Mouse (Mus musculus) midbrain, embryonic 14.5 days (tissue): ENCODE results near the gene Cnpy4. TPM values are rescaled to one million over a fixed set of nuclear protein-coding genes. Genes with fewer than 3 reads are reported as not detected.

Source experiments
- ATAC-seq: fragments of 200-750 bp; cut with Nextera tagmentation; 2 replicates; pipeline ENCODE4 v1.8.0; 2017; ENCODE audit warnings: moderate number of reproducible peaks, moderate library complexity; ENCODE audit not compliant: low FRiP score, low TSS enrichment
- DNase-seq: peaks from one replicate; pipeline ENCODE4 v3.0.0-alpha.2; 2015
- H3K27ac ChIP-seq: fragments of 300-500 bp; sonication (generic); replicated peaks from 2 replicates; pipeline ENCODE4 v1.5.1; 2014; ENCODE audit warnings: mild to moderate bottlenecking, low read depth, low read length, moderate library complexity
- H3K27me3 ChIP-seq: fragments of 300-500 bp; sonication (generic); 2 replicates; pipeline ENCODE4 v1.6.1; 2014; ENCODE audit warnings: low read length, control low read depth, mixed read lengths; ENCODE audit not compliant: control insufficient read depth, insufficient read depth
- H3K36me3 ChIP-seq: fragments of 300-500 bp; sonication (generic); 2 replicates; pipeline ENCODE4 v1.6.1; 2014; ENCODE audit warnings: low read length, control low read depth; ENCODE audit not compliant: control insufficient read depth, insufficient read depth
- H3K4me1 ChIP-seq: fragments of 300-500 bp; sonication (generic); 2 replicates; pipeline ENCODE4 v1.6.1; 2014; ENCODE audit warnings: mild to moderate bottlenecking, antibody characterized with exemption, low read length, control low read depth; ENCODE audit not compliant: control insufficient read depth, insufficient read depth
- H3K4me2 ChIP-seq: fragments of 300-500 bp; sonication (generic); 2 replicates; pipeline ENCODE4 v1.6.1; 2014; ENCODE audit warnings: mild to moderate bottlenecking, low read length, moderate library complexity
- H3K4me3 ChIP-seq: fragments of 300-500 bp; sonication (generic); replicated peaks from 2 replicates; pipeline ENCODE4 v1.5.1; 2014; ENCODE audit warnings: low read depth, low read length
- H3K9ac ChIP-seq: fragments of 300-500 bp; sonication (generic); replicated peaks from 2 replicates; pipeline ENCODE4 v1.6.1; 2014; ENCODE audit warnings: mild to moderate bottlenecking, low read length, moderate library complexity
- H3K9me3 ChIP-seq: fragments of 300-500 bp; sonication (generic); 2 replicates; pipeline ENCODE4 v1.6.1; 2016; ENCODE audit warnings: low read length, control low read depth, mixed read lengths; ENCODE audit not compliant: control insufficient read depth
- WGBS: fragments of 180-500 bp; shearing (Covaris S2); extraction: QIAGEN DNeasy Blood & Tissue Kit; methylation state at CpG from one replicate; pipeline ENCODE4 v1.1.7; 2014; 5-methylcytosine and 5-hydroxymethylcytosine counted together
- polyA plus RNA-seq: library from polyadenylated mRNA; unstranded; fragments of >200 nt; fragmentation: Nextera tagmentation; extraction: Ambion mirVana; gene quantifications from 2 replicates; pipeline ENCODE4 v1.2.1, GENCODE M21; 2014

Cnpy4 gene
- polyA plus RNA-seq, 1 experiment from 2014 or later: 32.0 TPM

DNA sequence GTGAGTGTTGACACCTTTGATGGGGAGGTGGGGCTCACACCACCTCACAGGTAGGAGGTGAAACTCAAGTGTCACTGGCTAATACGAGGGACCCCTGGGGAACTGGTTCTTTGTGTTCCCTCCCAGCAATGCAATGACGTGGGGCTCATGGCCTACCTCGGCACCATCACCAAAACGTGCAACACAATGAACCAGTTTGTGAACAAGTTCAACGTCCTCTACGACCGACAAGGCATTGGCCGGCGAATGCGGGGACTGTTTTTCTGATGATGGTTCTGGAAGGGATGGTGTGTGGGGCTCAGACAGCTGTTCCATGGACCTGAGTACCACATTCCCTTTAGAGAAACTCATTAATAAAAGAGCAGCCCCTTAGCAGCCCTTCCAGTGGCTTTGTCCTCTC lies 23.7 kb upstream of the Cnpy4 start:
- 62% methylated on average over 10 of the region's 10 CpGs for WGBS

DNA sequence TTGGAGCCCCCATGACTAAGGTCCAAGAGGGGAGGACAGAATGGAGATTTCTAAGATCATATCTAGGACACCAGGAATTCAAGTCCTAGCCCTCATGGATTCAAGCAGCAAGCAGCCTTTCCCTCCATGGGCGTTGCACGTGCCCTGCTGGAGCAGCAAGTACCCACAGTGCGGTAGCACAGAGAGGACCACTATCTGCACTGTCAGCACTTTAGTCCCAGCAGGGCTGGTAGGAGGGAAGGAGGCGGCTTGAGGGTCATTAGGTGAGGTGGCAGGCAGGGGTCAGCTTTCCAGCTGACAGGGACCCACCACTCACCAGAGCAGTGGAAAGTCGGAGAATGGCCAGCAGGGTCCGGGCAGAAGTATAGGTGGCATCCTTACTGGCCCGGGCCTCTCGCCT lies 21.7 kb upstream of the Cnpy4 start:
- no peak overlapping the region for H3K4me3 ChIP-seq
- DNase-seq: no peak
- H3K27me3 ChIP-seq: no peaks in the 10 kb centered on the region
- no peak overlapping the region for H3K9ac ChIP-seq
- H3K36me3 ChIP-seq: peaks cover 74% of the 10 kb centered on the region
- ATAC-seq: no peak
- no peak overlapping the region for H3K27ac ChIP-seq
- peaks cover 14% of the 10 kb centered on the region for H3K4me1 ChIP-seq
- WGBS: 84% methylated on average over 8 of the region's 8 CpGs
- no peak overlapping the region for H3K4me2 ChIP-seq
- no peaks in the 10 kb centered on the region for H3K9me3 ChIP-seq

More for the DNA sequence above, 23.7 kb upstream of the Cnpy4 start:
- Histone ChIP-seq H3K9me3 (no peaks in the 10 kb centered on the region), H3K36me3 (peaks cover 65% of the 10 kb centered on the region), H3K27me3 (no peaks in the 10 kb centered on the region), H3K4me2 (no peak overlapping the region), H3K27ac (no peak overlapping the region), H3K9ac (no peak overlapping the region), H3K4me3 (no peak overlapping the region; the same call in 1 of the 2 replicates), H3K4me1 (peaks cover 12% of the 10 kb centered on the region)
- ATAC-seq (no peak), DNase-seq (no peak)

DNA sequence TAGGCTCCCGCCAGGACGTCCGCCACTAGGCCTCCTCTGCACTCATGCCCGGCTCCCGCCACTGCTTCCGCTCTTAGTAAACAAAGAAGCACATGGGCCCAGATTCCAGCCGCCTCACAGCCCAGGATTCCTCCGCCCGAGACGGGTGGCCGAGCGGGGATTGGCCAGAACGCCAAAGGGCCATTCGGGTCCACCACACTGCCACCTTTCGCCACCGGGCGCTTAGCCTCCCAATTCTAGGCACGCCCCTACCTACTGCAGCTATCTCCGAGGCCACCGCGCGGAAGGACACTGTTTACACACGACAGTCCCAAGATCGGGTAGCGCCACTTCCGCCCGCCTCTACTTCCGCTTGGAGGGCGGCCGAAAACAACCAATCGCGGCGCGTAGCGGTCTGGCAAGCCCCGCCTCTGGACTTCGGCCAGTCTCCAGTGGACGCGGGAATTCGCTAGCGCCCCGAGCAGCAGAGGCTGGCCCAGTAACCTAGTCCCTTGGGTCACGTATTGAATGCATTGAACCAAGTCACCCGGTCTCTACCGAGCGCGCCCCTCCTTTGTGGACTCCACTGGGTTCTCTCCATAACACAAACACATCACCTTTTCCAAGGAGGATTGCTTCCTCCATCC lies 16.2 kb upstream of the Cnpy4 start:
- ATAC-seq (peak; percentile 85), DNase-seq (peak; percentile 98)
- peak overlapping the region; percentile 99 for H3K4me2 ChIP-seq
- H3K36me3 ChIP-seq: peaks cover 53% of the 10 kb centered on the region
- peaks cover 17% of the 10 kb centered on the region for H3K4me1 ChIP-seq
- H3K27ac ChIP-seq: peak overlapping the region; percentile 92
- H3K9me3 ChIP-seq: no peaks in the 10 kb centered on the region
- peak overlapping the region; percentile 65 for H3K9ac ChIP-seq
- H3K27me3 ChIP-seq: no peaks in the 10 kb centered on the region
- H3K4me3 ChIP-seq: peak overlapping the region; percentile 77
- under 1% methylated on average over 47 of the region's 47 CpGs for WGBS

DNA sequence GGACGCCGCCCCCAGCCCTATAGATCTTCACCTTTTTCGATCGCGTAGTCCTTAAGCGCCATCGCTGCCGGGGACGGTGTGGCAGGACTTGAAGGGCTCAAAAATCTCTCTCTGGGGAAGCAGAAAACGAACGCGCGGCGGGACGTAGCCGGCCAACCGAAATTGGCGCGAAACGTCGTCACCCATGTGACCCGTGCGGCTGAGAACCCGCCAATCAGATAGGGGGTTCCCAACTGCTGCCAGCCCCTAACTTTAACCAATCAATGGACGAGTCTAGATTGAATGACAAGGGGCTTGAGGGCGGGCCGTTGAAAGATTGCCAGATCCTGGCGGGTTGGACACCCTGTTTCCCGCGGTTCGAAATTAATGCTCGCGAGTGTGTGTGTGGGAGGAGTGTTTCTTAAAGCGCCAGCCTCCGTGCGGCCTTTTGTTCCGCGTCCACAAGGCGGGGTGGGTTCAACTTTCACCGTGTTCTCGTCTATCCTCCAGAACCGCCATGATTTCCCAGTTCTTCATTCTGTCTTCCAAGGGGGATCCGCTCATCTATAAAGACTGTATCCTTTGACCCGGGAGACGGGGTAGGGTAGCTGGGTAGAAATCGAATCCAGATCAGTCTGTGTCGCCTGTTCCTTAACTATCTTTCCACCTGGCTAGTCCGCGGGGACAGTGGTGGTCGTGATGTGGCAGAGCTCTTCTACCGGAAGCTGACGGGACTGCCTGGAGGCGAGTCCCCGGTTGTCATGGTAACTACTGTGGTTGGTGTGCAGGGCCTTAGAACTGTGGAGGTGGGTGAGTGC lies 15.4 kb upstream of the Cnpy4 start, which contains the start of the genes Ap4m1 and Mcm7:
Ap4m1 (plus strand) TSS at position 308 of the 797 bp plus-strand sequence.
Mcm7 (minus strand) TSS at position 728 of the 797 bp plus-strand sequence.
- H3K27me3 ChIP-seq: no peaks in the 10 kb centered on the region
- under 1% methylated on average over 54 of the region's 54 CpGs for WGBS
- no peaks in the 10 kb centered on the region for H3K9me3 ChIP-seq
- H3K27ac ChIP-seq: peak within 1 kb of the TSS; percentile 92
- peak within 1 kb of the TSS; percentile 77 for H3K4me3 ChIP-seq
- peak within 1 kb of the TSS; percentile 65 for H3K9ac ChIP-seq
- peak; percentile 97 for DNase-seq
- H3K36me3 ChIP-seq: peaks cover 52% of the 10 kb centered on the region
- H3K4me1 ChIP-seq: peaks cover 17% of the 10 kb centered on the region
- peak within 1 kb of the TSS; percentile 99 for H3K4me2 ChIP-seq
- ATAC-seq: peak; percentile 93

DNA sequence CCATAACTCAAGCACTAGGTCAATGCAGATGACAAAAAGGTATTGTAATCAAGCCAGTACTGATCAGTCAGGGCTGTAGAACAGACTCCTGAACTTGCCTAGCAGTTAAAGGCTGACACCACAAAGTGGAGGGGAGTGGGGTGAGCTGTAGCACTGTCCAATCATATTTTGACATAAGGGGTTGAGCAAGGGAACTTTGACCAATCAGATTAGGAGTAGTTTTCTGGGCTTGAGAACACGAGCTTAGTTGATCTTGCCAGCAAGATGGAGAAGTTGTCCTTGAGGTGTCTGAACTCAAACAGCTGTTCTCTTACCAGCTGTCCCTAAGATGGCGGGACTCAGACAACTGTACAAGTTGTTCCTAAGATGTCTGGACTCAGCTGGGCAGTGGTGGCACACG lies 14.1 kb upstream of the Cnpy4 start:
- Histone ChIP-seq H3K9ac (no peak overlapping the region), H3K9me3 (no peaks in the 10 kb centered on the region), H3K4me2 (peak overlapping the region; percentile 99; the same call in 1 of the 2 replicates), H3K27ac (no peak overlapping the region), H3K4me3 (peak overlapping the region; percentile 77; the same call in 1 of the 2 replicates), H3K4me1 (peaks cover 17% of the 10 kb centered on the region), H3K36me3 (peaks cover 52% of the 10 kb centered on the region), H3K27me3 (no peaks in the 10 kb centered on the region)
- DNase-seq (no peak), ATAC-seq (no peak)
- 86% methylated on average over 3 of the region's 3 CpGs for WGBS

DNA sequence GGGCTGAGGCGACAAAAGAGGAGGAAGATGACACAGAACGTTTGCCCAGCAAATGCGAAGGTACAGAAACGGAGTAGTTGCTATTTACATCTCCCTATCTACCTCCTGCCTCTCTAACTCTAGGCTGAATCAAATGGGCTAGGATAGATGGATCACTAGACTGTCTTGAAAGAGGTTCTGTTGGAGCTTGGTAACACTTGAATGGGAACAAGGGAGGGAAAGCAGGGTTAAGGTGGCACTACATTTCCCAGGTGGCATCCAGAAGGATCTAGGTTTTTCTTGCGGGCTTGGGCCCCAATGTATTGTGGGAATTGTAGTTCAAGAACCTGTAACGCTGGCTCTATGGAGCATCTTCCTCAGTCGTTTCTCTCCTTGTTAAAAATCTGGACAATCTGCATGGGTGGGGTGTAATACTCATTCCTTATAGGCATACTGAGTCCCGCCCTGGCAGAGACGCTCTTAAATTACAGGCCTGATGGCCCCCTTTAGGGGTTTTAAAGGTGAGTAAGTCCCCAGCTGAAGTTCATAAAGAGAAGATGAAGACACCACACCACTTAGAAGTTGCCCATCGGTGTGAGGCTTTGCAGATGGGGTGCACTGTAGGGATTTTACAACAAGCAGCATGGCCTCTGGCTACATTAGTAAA lies 499 bp downstream of the Cnpy4 start:
- ATAC-seq (peak; percentile 85), DNase-seq (peak; percentile 92)
- Histone ChIP-seq H3K9ac (peak overlapping the region; percentile 69), H3K36me3 (peaks cover 37% of the 10 kb centered on the region), H3K4me1 (peaks cover 10% of the 10 kb centered on the region), H3K27ac (peak overlapping the region; percentile 79), H3K4me2 (peak overlapping the region; percentile 66), H3K9me3 (no peaks in the 10 kb centered on the region), H3K4me3 (peak overlapping the region; percentile 80), H3K27me3 (no peaks in the 10 kb centered on the region)
- WGBS: 2% methylated on average over 10 of the region's 10 CpGs

DNA sequence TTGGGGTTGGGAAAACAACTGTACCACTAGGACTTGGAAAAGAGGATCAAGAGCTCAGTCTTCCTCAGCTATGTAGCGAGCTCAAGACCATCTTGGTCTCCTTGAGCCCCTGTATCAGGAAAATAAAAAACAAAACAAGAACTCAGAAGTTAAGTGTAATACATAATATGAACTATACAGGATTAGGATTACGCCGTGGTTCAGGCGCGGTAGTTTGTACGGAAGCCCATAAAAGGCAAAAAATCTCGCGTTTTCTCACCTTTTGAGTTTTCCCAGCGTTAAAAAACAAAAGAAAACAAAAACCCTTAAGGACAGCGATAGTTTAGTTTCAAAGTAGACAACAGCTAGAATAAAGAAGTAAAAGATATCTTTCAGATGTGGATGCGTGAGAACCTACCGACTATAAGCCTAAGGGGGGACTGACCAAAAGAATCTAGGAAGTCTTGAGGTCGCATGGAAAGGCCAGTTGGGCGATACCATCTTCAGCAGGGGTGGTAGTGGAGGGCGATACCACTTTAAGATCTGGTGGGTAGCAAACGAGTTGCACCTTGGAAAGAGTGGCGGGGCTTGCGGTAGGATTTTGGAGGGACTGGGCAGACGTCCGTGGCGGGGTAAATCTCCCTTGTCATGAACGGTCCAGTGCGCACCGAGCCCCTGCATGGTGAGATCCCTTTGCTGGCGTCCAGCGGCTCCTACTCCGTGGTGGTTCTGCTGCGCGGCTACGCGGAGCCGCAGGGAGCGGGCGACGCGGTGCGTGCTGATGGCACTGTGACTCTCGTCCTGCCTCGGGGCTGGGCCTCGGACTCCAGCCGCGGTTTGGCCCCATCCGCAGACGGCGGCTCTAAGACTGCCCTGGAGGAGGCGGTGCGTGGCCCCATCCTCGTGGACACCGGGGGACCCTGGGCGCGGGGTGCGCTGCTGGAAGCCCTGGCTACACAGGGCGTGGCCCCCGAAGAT lies 6.8 kb downstream of the Cnpy4 start, which contains the start of gene Mblac1:
Mblac1 (plus strand) TSS at position 544 of the 957 bp plus-strand sequence.
- H3K4me3 ChIP-seq: peak within 1 kb of the TSS; percentile 73
- 6% methylated on average over 54 of the region's 54 CpGs for WGBS

More for the DNA sequence above, 6.8 kb downstream of the Cnpy4 start, which contains the start of gene Mblac1:
- peak; percentile 90 for DNase-seq
- peak; percentile 85 for ATAC-seq
- Histone ChIP-seq H3K9ac (peak within 1 kb of the TSS; percentile 89), H3K9me3 (no peaks in the 10 kb centered on the region), H3K27ac (peak within 1 kb of the TSS; percentile 92), H3K27me3 (no peaks in the 10 kb centered on the region), H3K4me2 (peak within 1 kb of the TSS; percentile 97), H3K36me3 (peaks cover 25% of the 10 kb centered on the region), H3K4me1 (no peaks in the 10 kb centered on the region)
